Mouse (Mus musculus): ENCODE measurements around the gene Hs2st1.

GRCm38 (mm10) chr3:144615459-144615858 lies 45.5 kb upstream of the Hs2st1 start:
- no peak for TF ChIP-seq CTCF (IDR thresholded peaks at IDR 0.05; ENCODE audit: low read depth)
- TF ChIP-seq EP300 (IDR thresholded peaks at IDR 0.05; ENCODE audit: low read depth): no peak
